Mouse (Mus musculus): ENCODE data around the gene Pear1.

- TF ChIP-seq POLR2A (IDR thresholded peaks at IDR 0.05; ENCODE audit: insufficient read length, low read depth) (no peak), TCF12 (IDR thresholded peaks at IDR 0.05; ENCODE audit: insufficient read depth, poor library complexity, severe bottlenecking) (no peak)
Observed at GRCm38 (mm10) chr3:87742735-87743134, 81.4 kb downstream of the Pear1 start.

All from myocyte (in vitro differentiated cells).